Mouse (Mus musculus) mouse embryonic stem cell (cell line): Measurements from ENCODE around the gene Ctr9.

Source experiments
- in situ Hi-C, 2 experiments: fragments of 300-500 bp; cut with MboI; formaldehyde crosslinking; loops; 1 replicate in 1 of 2; 3 replicates in 1 of 2; pipeline ENCODE4 v1.14.3; 2019 to 2020; ENCODE audit warnings: low sequenced_read_pairs in 2 of 2, low pct_unique_long_range_greater_than_20kb in 1 of 2, mixed read lengths in 1 of 2; ENCODE audit not compliant: unreplicated experiment in 1 of 2

The Ctr9 gene

GRCm38 (mm10) chr7:111082822-111083732, 54.3 kb downstream of the Ctr9 start, which contains the start of gene Eif4g2:
TSS of gene Eif4g2 (minus strand) at chr7:111083030.
- in situ Hi-C loops = no loop called here

- in situ Hi-C loops = no loop called here
Observed at GRCm38 (mm10) chr7:111083733-111084120, 55.0 kb downstream of the Ctr9 start.

- in situ Hi-C loops = no loop called here
Observed at GRCm38 (mm10) chr7:111084443-111084842, 55.7 kb downstream of the Ctr9 start.

GRCm38 (mm10) chr7:111085153-111085552, 56.4 kb downstream of the Ctr9 start:
- in situ Hi-C loops = no loop called here

- in situ Hi-C loops = no loop called here
Observed at GRCm38 (mm10) chr7:111095169-111095568, 66.4 kb downstream of the Ctr9 start.

- in situ Hi-C loops = no loop called here
Observed at GRCm38 (mm10) chr7:111098196-111098595, 69.4 kb downstream of the Ctr9 start.
